Mouse (Mus musculus): Measurements from ENCODE around the gene Igf1r.

DNA sequence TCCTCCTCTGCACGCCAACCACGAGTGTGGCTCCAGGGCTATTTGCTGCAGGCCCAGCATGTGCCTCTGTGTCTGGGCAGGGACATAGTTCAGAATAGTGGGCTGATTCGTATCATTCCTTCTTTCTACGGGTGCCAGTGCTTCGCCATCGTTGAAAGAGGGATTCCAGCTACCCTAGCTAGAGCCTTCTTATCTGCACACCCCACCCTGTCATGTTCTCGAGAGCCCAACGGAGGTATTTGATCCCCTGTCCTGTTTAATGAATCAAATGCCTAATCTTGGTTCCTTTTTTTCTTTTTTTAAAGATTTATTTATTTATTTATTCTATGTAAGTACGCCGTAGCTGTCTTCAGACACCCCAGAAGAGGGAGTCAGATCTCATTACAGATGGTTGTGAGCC lies 137.1 kb downstream of the Igf1r start:
- TF ChIP-seq CTCF (IDR thresholded peaks at IDR 0.05; ENCODE audit: extremely low read depth, insufficient read depth, insufficient read length, insufficient replicate concordance) (no peak), POLR2A (IDR thresholded peaks at IDR 0.05; ENCODE audit: low read depth, low read length) (no peak)

Data from spleen, adult 2 months (tissue).